Mouse (Mus musculus) cerebellum, adult 8-10 months (tissue): ENCODE data around the gene Ddx24.
A peak's percentile ranks its signal among the peaks of the same experiment; 100 is the strongest.
"Not testable (repeated sequence)": the region's sequence is repeated elsewhere in the genome, so short reads cannot be mapped to it uniquely, and the experiment has no call there.

ENCODE experiments used
- DNase-seq: peaks from one replicate; pipeline ENCODE4 v3.0.0; 2022

Gene Ddx24

GRCm38 (mm10) chr12:103425729-103426470, at the start of gene Ddx24:
Gene Ddx24 (minus strand): TSS chr12:103425830.
- peak; percentile 97 for DNase-seq

- DNase-seq, result no peak
Measured at GRCm38 (mm10) chr12:103474481-103474880, 48.9 kb upstream of the Ddx24 start.

- no peak for DNase-seq
Measured at GRCm38 (mm10) chr12:103457140-103457539, 31.5 kb upstream of the Ddx24 start, which contains the start of gene Ifi27l2b. Gene Ifi27l2b (minus strand): TSS chr12:103457223.

GRCm38 (mm10) chr12:103456727-103457126, 31.1 kb upstream of the Ddx24 start:
- not testable (repeated sequence) for DNase-seq

- DNase-seq, result no peak
Measured at GRCm38 (mm10) chr12:103453361-103453760, 27.7 kb upstream of the Ddx24 start.

GRCm38 (mm10) chr12:103445060-103445459, 19.4 kb upstream of the Ddx24 start:
- DNase-seq, result no peak

- DNase-seq, result not testable (repeated sequence)
Measured at GRCm38 (mm10) chr12:103444261-103444660, 18.6 kb upstream of the Ddx24 start.

GRCm38 (mm10) chr12:103443524-103443923, 17.9 kb upstream of the Ddx24 start, which contains the start of gene Ifi27l2a:
Gene Ifi27l2a (minus strand): TSS chr12:103443680.
- DNase-seq, result no peak

GRCm38 (mm10) chr12:103437601-103438000, 12.0 kb upstream of the Ddx24 start:
- no peak for DNase-seq

- no peak for DNase-seq
Measured at GRCm38 (mm10) chr12:103434861-103435260, 9.2 kb upstream of the Ddx24 start.

GRCm38 (mm10) chr12:103433986-103434731, 8.5 kb upstream of the Ddx24 start, which contains the start of gene Ifi27:
Gene Ifi27 (plus strand): TSS chr12:103434211.
- DNase-seq, result no peak

GRCm38 (mm10) chr12:103433430-103433829, 7.8 kb upstream of the Ddx24 start:
- no peak for DNase-seq

- no peak for DNase-seq
Measured at GRCm38 (mm10) chr12:103426710-103427109, 1.1 kb upstream of the Ddx24 start.

- DNase-seq, result no peak
Measured at GRCm38 (mm10) chr12:103425016-103425728, 458 bp downstream of the Ddx24 start.

- no peak for DNase-seq
Measured at GRCm38 (mm10) chr12:103408144-103408543, 17.5 kb downstream of the Ddx24 start.

- no peak for DNase-seq
Measured at GRCm38 (mm10) chr12:103407720-103408119, 17.9 kb downstream of the Ddx24 start, which contains the start of gene 9330161L09Rik. Gene 9330161L09Rik (minus strand): TSS chr12:103407820.

- DNase-seq, result no peak
Measured at GRCm38 (mm10) chr12:103404131-103404530, 21.5 kb downstream of the Ddx24 start.

GRCm38 (mm10) chr12:103396751-103397150, 28.9 kb downstream of the Ddx24 start:
- no peak for DNase-seq

GRCm38 (mm10) chr12:103395486-103396275, 29.9 kb downstream of the Ddx24 start:
- DNase-seq, result no peak

- no peak for DNase-seq
Measured at GRCm38 (mm10) chr12:103393528-103393927, 32.1 kb downstream of the Ddx24 start.

- DNase-seq, result no peak
Measured at GRCm38 (mm10) chr12:103391098-103391497, 34.5 kb downstream of the Ddx24 start.

- no peak for DNase-seq
Measured at GRCm38 (mm10) chr12:103389982-103390381, 35.6 kb downstream of the Ddx24 start.
